Mouse (Mus musculus) embryonic facial prominence, embryonic 14.5 days (tissue): Measurements from ENCODE around the gene Ints1. TPM values are rescaled to one million over a fixed set of nuclear protein-coding genes. Genes with fewer than 3 reads are reported as not detected.
A peak's percentile ranks its signal among the peaks of the same experiment; 100 is the strongest.

Source experiments
- ATAC-seq: fragments of 200-750 bp; cut with Nextera tagmentation; 2 replicates; pipeline ENCODE4 v1.8.0; 2017; ENCODE audit warnings: low read depth, moderate number of reproducible peaks, moderate TSS enrichment
- DNase-seq: peaks from one replicate; pipeline ENCODE4 v3.0.0-alpha.2; 2015; ENCODE audit warnings: low spot score
- H3K27ac ChIP-seq: fragments of 300-500 bp; sonication (generic); replicated peaks from 2 replicates; pipeline ENCODE4 v1.5.1; 2014; ENCODE audit warnings: low read depth, mild to moderate bottlenecking, low read length, moderate library complexity
- H3K27me3 ChIP-seq: fragments of 300-500 bp; sonication (generic); replicated peaks from 2 replicates; pipeline ENCODE4 v1.6.1; 2014; ENCODE audit warnings: low read length; ENCODE audit not compliant: control insufficient read depth, insufficient read depth
- H3K36me3 ChIP-seq: fragments of 300-500 bp; sonication (generic); 2 replicates; pipeline ENCODE4 v1.6.1; 2014; ENCODE audit warnings: low read length, mixed read lengths; ENCODE audit not compliant: control insufficient read depth, insufficient read depth
- H3K4me1 ChIP-seq: fragments of 300-500 bp; sonication (generic); 2 replicates; pipeline ENCODE4 v1.6.1; 2014; ENCODE audit warnings: antibody characterized with exemption, low read length; ENCODE audit not compliant: control insufficient read depth, insufficient read depth
- H3K4me2 ChIP-seq: fragments of 300-500 bp; sonication (generic); 2 replicates; pipeline ENCODE4 v1.6.1; 2014; ENCODE audit warnings: low read depth, mild to moderate bottlenecking, low read length, moderate library complexity, mixed read lengths
- H3K4me3 ChIP-seq: fragments of 300-500 bp; sonication (generic); 2 replicates; pipeline ENCODE4 v1.5.1; 2014; ENCODE audit warnings: low read depth, mild to moderate bottlenecking, low read length
- H3K9ac ChIP-seq: fragments of 300-500 bp; sonication (generic); 2 replicates; pipeline ENCODE4 v1.6.1; 2014; ENCODE audit warnings: low read depth, mild to moderate bottlenecking, low read length, moderate library complexity, mixed read lengths
- H3K9me3 ChIP-seq: fragments of 300-500 bp; sonication (generic); 2 replicates; pipeline ENCODE4 v1.6.1; 2016; ENCODE audit warnings: low read length; ENCODE audit not compliant: control insufficient read depth
- WGBS: fragments of 180-500 bp; shearing (Covaris S2); extraction: QIAGEN DNeasy Blood & Tissue Kit; methylation state at CpG from one replicate; pipeline ENCODE4 v1.1.7; 2014; 5-methylcytosine and 5-hydroxymethylcytosine counted together
- polyA plus RNA-seq: library from polyadenylated mRNA; unstranded; fragments of >200 nt; fragmentation: Nextera tagmentation; extraction: Ambion mirVana; gene quantifications from 2 replicates; pipeline ENCODE4 v1.2.1, GENCODE M21; 2014

Ints1 gene
- polyA plus RNA-seq, 1 experiment from 2014 or later: 28.0 TPM

DNA sequence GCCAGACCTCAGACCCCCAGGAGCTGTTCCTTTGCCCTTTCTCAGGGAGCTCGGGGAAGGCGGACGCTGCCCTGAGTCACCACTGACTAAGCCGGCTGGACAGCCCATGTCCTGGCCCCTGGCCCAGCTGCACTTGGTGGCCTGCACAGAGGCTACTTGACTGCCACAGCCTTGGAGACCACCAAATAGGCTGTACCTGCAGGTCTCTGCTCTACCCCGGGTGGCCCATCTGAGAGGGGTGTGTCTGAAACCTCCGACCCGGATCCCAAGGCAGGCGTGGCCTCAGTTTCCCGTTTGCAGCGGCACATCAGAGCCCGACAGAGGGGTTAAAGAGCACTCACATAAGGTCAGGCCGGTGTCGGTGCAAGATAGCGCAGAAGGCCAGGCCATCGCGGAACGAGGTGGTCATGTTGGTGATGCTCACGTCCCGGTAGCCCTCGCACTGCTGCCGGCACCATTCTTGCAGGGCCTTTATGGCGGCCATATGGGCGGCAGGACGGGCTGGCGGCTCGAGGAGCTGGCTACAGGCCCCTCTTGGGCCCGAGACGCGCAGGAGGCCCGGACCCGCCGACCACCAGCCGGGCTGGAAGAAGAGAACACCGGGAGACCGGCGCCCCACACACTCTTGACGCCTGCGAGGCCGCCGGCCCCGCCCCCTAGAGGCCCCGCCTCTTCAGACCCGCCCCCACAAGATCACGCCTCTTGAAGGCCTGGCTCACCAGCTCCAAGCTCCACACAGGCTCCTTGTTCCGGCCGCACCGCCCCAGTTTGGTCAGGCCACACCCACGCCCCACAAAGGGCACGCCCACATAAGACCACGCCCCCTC lies 39.6 kb downstream of the Ints1 start, which contains the start of gene Micall2:
Micall2 (minus strand) TSS at position 660 of the 827 bp plus-strand sequence.
- ATAC-seq (peak; percentile 97), DNase-seq (peak; percentile 99)
- Histone ChIP-seq H3K4me1 (peaks cover 40% of the 10 kb centered on the region), H3K9me3 (no peaks in the 10 kb centered on the region), H3K36me3 (no peaks in the 10 kb centered on the region), H3K27ac (peak within 1 kb of the TSS; percentile 66), H3K9ac (peak within 1 kb of the TSS; percentile 69), H3K4me3 (peak within 1 kb of the TSS; percentile 58), H3K4me2 (peak within 1 kb of the TSS; percentile 98), H3K27me3 (no peaks in the 10 kb centered on the region)
- 4% methylated on average over 24 of the region's 50 CpGs for WGBS

DNA sequence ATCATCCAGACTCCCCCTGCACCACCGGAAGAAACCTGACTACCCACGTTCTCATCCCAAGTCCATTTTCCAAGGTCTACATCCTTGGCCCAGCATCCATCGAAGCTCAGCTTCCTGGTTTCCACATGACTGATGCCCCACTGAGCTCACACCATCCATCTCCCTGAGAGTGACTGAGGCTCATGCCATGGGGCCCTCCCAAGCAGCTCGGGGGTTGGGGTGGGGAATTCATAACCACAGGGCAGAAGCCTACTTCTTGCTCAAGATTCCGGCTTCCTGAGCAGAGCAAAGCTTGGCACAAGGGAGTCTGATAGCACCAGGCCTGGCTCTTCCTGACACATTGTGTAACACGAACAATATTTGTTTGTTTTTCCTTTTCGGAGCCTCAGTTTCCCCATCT lies 40.7 kb downstream of the Ints1 start:
- ATAC-seq (no peak), DNase-seq (no peak)
- H3K4me1 ChIP-seq: peaks cover 50% of the 10 kb centered on the region
- H3K36me3 ChIP-seq: no peaks in the 10 kb centered on the region
- no peak overlapping the region for H3K9ac ChIP-seq
- no peaks in the 10 kb centered on the region for H3K27me3 ChIP-seq
- no peak overlapping the region for H3K27ac ChIP-seq
- peak overlapping the region; percentile 98; the same call in 1 of the 2 replicates for H3K4me2 ChIP-seq
- H3K9me3 ChIP-seq: no peaks in the 10 kb centered on the region
- no peak overlapping the region for H3K4me3 ChIP-seq
- WGBS: 75% methylated on average over 7 of the region's 7 CpGs

- ATAC-seq: no peak
- no peak overlapping the region for H3K4me3 ChIP-seq
- H3K9ac ChIP-seq: no peak overlapping the region
- H3K9me3 ChIP-seq: no peaks in the 10 kb centered on the region
- no peak overlapping the region for H3K27ac ChIP-seq
- 87% methylated on average over 3 of the region's 3 CpGs for WGBS
- DNase-seq: no peak
- H3K27me3 ChIP-seq: no peaks in the 10 kb centered on the region
- H3K4me1 ChIP-seq: peaks cover 50% of the 10 kb centered on the region
- no peak overlapping the region for H3K4me2 ChIP-seq
- no peaks in the 10 kb centered on the region for H3K36me3 ChIP-seq
These were observed 41.5 kb downstream of the Ints1 start for GRCm38 (mm10) chr5:139734016-139734415.

GRCm38 (mm10) chr5:139732634-139733107 lies 42.8 kb downstream of the Ints1 start:
- 35% methylated on average over 11 of the region's 11 CpGs for WGBS
- H3K4me3 ChIP-seq: no peak overlapping the region
- peak overlapping the region; percentile 25; the same call in 1 of the 2 replicates for H3K9ac ChIP-seq
- ATAC-seq: no peak
- H3K4me1 ChIP-seq: peaks cover 50% of the 10 kb centered on the region
- H3K36me3 ChIP-seq: no peaks in the 10 kb centered on the region
- peak; percentile 62 for DNase-seq
- no peak overlapping the region for H3K4me2 ChIP-seq
- peak overlapping the region; percentile 34 for H3K27ac ChIP-seq
- H3K9me3 ChIP-seq: no peaks in the 10 kb centered on the region
- no peaks in the 10 kb centered on the region for H3K27me3 ChIP-seq

DNA sequence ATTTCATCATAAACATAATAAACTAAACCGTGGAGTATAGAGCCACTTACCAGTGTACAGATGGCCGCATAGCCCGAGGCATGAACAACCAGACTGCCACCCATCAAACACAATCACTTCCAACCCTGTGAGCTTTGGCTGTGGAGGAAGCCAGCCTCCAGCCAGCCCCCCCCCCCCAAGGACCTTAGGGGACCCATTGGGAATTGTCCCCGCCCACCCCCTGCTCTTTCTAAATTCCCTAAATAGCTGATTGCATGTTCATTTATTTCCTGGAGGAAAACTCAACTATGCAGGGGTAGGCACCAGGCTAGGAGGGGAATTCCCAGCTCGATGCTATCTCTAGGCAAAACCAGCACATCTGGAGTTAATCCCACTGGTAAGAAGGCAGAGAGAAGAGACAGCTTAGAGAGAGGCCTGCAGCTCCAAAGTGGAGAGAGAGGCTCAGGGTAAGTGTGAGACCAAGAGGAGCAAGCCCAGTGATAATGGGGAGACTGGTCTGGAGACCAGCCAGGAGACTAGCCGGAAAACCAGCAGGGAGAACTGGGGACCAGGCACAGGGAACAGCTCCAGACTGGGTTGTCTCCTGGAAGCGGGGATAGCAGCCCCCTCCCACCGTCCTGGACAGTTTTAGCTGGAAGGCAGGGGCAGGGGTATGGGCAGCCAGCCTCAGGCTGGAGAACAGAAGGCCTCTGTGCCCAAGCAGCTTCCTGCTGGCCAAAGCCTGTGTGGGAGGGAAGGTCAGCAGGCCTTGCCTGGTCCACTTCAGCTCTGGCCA lies 44.6 kb downstream of the Ints1 start:
- ATAC-seq (peak; percentile 44; the same call in 1 of the 2 replicates), DNase-seq (peak; percentile 60)
- H3K36me3 ChIP-seq: no peaks in the 10 kb centered on the region
- peak overlapping the region; percentile 32; the same call in 1 of the 2 replicates for H3K4me2 ChIP-seq
- peaks cover 43% of the 10 kb centered on the region for H3K4me1 ChIP-seq
- H3K27ac ChIP-seq: peak overlapping the region; percentile 78
- no peak overlapping the region for H3K4me3 ChIP-seq
- H3K27me3 ChIP-seq: no peaks in the 10 kb centered on the region
- peak overlapping the region; percentile 51 for H3K9ac ChIP-seq
- H3K9me3 ChIP-seq: no peaks in the 10 kb centered on the region
- 29% methylated on average over 8 of the region's 8 CpGs for WGBS

DNA sequence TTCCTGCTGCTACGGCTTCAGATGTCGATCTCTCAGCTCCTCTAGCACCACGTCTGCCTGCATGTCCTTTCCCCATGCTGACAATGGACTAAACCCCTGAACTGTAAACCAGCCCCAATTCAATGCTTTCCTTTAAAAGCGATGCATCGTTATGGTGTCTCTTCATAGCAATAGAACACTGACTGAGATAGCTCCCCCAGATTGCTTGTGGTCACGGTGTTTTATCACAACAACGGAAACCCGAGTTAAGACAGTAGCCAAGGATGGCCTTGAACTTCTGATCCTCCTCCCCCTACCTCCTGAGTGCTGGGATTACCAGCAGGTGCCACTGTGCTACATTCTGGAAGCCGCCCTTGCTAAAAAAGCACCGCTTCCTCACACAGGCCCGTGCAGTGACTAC lies 48.2 kb downstream of the Ints1 start:
- no peaks in the 10 kb centered on the region for H3K27me3 ChIP-seq
- no peak overlapping the region for H3K27ac ChIP-seq
- no peak overlapping the region for H3K4me3 ChIP-seq
- peaks cover 25% of the 10 kb centered on the region for H3K4me1 ChIP-seq
- no peak overlapping the region for H3K9ac ChIP-seq
- no peak overlapping the region for H3K4me2 ChIP-seq
- WGBS: 88% methylated on average over 11 of the region's 11 CpGs
- no peaks in the 10 kb centered on the region for H3K36me3 ChIP-seq
- H3K9me3 ChIP-seq: no peaks in the 10 kb centered on the region
- no peak for DNase-seq
- no peak for ATAC-seq

- H3K4me1 ChIP-seq: peaks cover 22% of the 10 kb centered on the region
- H3K9ac ChIP-seq: no peak overlapping the region
- H3K4me3 ChIP-seq: no peak overlapping the region
- no peak overlapping the region for H3K27ac ChIP-seq
- H3K9me3 ChIP-seq: no peaks in the 10 kb centered on the region
- no peak for ATAC-seq
- no peak for DNase-seq
- H3K36me3 ChIP-seq: no peaks in the 10 kb centered on the region
- no peak overlapping the region for H3K4me2 ChIP-seq
- no peaks in the 10 kb centered on the region for H3K27me3 ChIP-seq
- WGBS: 79% methylated on average over 3 of the region's 3 CpGs
These were observed 49.3 kb downstream of the Ints1 start for GRCm38 (mm10) chr5:139726186-139726585.

- ATAC-seq (peak; percentile 31; the same call in 1 of the 2 replicates), DNase-seq (no peak)
- no peaks in the 10 kb centered on the region for H3K27me3 ChIP-seq
- no peak overlapping the region for H3K4me3 ChIP-seq
- H3K9ac ChIP-seq: 0 out of 2 replicates have a peak overlapping the region, but pooled peaks have one; percentile 5
- H3K36me3 ChIP-seq: no peaks in the 10 kb centered on the region
- no peaks in the 10 kb centered on the region for H3K9me3 ChIP-seq
- no peak overlapping the region for H3K4me2 ChIP-seq
- H3K27ac ChIP-seq: no peak overlapping the region
- H3K4me1 ChIP-seq: peaks cover 9% of the 10 kb centered on the region; the same call in 1 of the 2 replicates
- WGBS: 20% methylated on average over 10 of the region's 10 CpGs
These were observed 50.9 kb downstream of the Ints1 start for GRCm38 (mm10) chr5:139724336-139725116.
